Mouse (Mus musculus) fat pad, adult 2 months (tissue): ENCODE data around the gene Nrn1l.

ENCODE experiments used
- DNase-seq: peaks from one replicate; pipeline ENCODE4 v3.0.0-alpha.2; 2011; ENCODE audit warnings: low read depth, low spot score; ENCODE audit errors: extremely low read depth

Nrn1l gene

GRCm38 (mm10) chr8:105893339-105893738 lies at the start of gene Nrn1l:
Nrn1l (plus strand) TSS chr8:105893567.
- no peak for DNase-seq

DNA sequence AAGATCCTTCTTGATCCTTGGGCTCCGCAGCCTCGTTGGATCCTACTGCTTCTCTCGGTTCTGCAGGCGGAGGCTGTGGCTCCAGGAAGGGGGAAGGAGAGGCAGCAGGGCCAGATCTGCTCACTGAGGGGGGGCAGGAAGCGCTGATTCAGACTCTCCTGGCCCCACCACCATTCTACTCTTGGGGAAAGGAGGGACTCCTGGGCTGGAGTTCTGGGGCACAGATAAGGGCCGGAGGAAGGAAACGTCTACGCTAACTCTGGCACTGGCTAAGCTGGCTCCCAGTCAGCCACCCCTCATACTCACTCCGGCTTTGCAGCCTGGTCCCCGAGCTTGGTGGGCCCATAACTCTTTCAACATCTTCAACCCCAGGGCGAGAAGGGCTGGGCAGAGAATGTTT lies 46.7 kb upstream of the Nrn1l start:
- DNase-seq, result no peak

- no peak for DNase-seq
Observed at GRCm38 (mm10) chr8:105850014-105850413, 43.4 kb upstream of the Nrn1l start.

DNA sequence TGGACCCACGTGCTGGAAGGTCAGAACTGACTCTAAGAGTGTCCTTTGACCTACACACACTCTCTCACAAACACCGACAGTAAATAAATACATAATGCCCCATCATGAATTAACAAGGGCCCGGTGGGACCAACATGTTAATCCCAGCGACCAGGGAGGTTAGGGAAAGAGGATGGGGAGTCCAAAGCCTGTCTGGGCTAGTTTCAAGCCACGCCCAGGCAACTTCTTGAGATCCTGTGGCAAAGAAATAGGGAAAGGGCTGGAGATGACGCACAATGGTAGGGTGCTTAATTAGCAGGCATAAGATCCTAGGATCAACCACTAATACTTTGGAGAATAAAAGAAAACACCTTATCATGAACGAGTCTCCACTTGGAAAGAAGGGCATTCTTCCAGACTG lies 42.8 kb upstream of the Nrn1l start:
- DNase-seq, result no peak

DNA sequence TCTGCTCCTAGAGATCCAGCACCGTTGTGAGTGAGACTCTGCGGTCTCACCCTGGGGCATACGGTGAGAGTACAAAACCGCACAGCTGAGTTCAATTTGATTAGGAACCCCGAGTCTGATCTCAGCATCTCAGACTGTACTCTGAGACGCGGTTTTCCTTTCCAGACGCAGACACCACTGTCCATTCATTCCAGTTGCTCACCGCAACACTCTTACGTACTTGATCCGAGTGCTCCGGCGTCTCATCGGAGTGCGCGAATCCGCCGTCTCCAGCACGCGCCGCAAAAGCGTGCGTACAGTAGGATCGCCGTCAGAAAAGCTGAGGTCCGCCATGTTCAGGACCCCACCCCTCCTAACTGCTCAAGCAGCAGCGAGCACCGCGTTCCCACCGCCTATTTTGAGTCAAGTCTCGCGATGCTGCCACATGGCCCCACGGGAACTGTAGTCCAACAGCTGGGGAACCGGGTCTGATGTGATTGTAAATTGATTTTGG lies 41.7 kb upstream of the Nrn1l start:
- no peak for DNase-seq

DNA sequence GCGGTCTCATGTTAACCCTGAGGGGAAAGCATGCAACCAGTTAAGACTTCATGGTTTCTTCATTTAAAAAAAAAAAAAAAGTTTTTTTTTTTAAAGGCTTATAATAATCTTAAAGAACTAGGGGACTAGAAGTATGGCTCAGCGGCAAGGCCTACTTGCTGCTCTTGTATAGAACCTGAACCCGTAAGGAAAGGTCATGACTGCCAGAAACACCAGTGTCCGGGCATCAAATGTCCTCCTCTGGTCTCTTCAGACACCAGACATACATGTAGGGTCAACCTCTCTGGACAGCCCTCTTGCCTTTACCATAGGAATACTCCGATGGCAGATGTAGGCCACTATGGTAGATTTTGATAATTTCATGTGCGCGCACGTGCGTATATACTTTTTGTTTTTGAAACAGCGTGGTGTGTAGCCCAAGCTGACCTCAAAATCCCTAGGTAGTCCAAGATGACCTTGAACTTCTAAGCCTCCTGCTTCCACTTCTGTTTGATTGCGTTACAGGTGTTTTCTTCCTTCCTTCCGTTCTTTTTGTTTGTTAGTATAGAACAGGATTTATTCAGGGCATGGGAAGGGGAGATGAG lies 41.1 kb upstream of the Nrn1l start:
- no peak for DNase-seq

- DNase-seq, result no peak
Observed at GRCm38 (mm10) chr8:105853178-105853577, 40.2 kb upstream of the Nrn1l start, which contains the start of gene Cenpt. Cenpt (minus strand) TSS chr8:105853278.

DNA sequence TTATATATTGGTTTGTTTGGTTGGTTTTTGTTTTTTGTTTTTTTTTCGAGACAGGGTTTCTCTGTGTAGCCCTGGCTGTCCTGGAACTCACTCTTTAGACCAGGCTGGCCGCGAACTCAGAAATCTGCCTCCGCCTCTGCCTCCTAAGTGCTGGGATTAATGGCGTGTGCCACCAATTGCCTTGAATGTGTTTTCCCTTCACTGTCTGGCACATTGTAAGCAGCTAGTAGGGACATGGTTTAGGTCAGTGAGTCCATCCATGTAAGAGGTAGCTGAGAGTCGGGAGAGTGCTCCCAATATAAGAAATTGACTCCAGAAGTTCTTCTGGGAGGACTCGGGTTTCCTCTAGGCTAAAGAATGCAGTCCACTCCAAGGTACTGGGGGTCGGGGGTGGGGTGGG lies 39.1 kb upstream of the Nrn1l start:
- no peak for DNase-seq

DNA sequence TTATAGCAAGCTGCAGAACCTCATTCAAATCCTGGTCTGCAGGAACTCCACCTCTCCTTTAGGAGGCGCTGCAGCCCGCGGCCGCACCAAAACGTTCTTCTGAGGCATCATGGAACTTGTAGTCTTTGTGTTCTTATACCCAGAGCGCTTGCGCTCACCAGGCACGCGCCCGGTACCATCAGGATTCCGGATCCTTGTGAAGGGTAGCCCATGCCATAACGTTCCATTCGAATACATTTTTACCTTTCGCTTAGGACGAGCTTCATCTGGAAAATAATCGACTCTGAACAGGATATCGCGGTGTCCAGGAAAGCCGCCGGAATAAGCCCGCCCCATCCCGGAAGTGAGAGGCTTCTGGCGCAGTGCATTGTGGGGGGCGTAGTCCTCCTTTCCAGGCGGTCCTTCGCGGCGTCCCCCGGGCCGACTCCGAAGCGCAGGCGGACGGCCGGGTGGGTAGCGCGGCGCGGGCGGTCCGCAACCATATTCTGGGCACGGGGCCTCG lies 38.6 kb upstream of the Nrn1l start, which contains the start of gene Thap11:
Thap11 (plus strand) TSS at position 418 of the 502 bp plus-strand sequence.
- no peak for DNase-seq

DNA sequence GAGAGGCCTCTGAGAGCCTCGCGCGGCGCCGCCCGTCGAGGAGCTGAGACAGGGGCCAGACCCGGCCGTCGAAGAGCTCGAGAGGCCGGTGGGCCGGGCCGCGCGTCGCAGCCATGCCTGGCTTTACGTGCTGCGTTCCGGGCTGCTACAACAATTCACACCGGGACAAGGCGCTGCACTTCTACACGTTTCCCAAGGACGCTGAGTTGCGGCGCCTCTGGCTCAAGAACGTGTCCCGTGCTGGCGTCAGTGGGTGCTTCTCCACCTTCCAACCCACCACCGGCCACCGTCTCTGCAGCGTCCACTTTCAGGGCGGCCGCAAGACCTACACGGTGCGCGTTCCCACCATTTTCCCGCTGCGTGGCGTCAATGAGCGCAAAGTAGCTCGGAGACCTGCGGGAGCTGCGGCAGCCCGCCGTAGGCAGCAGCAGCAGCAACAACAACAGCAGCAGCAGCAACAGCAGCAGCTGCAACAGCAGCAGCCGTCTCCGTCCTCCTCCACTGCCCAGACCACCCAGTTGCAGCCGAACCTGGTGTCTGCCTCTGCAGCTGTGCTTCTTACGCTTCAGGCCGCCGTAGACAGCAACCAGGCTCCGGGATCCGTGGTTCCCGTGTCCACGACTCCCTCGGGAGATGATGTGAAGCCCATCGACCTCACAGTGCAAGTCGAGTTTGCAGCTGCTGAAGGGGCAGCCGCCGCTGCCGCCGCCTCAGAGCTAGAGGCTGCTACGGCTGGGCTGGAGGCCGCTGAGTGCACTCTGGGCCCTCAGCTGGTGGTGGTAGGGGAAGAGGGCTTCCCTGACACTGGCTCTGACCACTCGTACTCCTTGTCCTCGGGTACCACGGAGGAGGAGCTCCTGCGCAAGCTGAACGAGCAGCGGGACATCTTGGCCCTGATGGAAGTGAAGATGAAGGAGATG lies 37.9 kb upstream of the Nrn1l start:
- no peak for DNase-seq

- DNase-seq, result no peak
Observed at GRCm38 (mm10) chr8:105856168-105856835, 37.1 kb upstream of the Nrn1l start.

DNA sequence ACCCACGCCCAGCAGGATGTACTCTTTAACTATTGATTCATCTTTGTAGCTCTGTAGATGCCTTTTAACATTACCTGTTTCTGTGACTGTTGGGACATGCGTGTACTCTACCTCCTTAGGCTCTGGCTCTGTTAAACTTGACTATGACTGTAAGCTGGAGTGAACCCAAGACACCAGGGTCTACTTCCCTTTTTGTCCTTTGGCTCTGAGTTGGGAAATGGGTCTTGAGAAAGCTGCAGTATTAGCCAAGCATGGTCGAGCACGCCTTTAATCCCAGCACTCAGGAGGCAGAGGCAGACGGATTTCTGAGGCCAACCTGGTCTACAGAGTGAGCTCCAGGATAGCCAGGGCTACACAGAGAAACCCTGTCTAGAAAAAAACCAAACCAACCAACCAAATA lies 34.9 kb upstream of the Nrn1l start:
- DNase-seq, result peak; percentile 71

DNA sequence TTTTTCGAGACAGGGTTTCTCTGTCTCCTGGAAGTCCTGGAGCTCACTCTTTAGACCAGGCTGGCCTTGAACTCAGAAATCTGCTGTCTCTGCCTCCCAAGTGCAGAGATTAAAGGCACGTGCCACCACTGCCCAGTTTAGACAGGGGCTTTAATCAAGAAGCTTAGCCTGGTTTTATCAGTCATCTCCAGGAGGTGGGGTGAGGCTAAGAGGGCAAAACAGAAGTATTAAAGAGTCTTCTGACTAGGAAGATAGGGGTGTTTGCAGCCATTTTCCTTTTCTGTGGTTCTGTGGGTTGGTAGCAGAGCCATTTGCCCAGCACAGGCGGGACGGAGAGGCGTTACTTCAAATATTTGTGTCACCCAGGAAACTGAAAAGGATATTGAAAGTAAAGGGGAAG lies 34.1 kb upstream of the Nrn1l start:
- DNase-seq, result no peak

GRCm38 (mm10) chr8:105860143-105860981 lies 33.0 kb upstream of the Nrn1l start, which contains the start of gene Nutf2:
Nutf2 (plus strand) TSS chr8:105860580.
- peak; percentile 79 for DNase-seq

- no peak for DNase-seq
Observed at GRCm38 (mm10) chr8:105861951-105862350, 31.4 kb upstream of the Nrn1l start.

DNA sequence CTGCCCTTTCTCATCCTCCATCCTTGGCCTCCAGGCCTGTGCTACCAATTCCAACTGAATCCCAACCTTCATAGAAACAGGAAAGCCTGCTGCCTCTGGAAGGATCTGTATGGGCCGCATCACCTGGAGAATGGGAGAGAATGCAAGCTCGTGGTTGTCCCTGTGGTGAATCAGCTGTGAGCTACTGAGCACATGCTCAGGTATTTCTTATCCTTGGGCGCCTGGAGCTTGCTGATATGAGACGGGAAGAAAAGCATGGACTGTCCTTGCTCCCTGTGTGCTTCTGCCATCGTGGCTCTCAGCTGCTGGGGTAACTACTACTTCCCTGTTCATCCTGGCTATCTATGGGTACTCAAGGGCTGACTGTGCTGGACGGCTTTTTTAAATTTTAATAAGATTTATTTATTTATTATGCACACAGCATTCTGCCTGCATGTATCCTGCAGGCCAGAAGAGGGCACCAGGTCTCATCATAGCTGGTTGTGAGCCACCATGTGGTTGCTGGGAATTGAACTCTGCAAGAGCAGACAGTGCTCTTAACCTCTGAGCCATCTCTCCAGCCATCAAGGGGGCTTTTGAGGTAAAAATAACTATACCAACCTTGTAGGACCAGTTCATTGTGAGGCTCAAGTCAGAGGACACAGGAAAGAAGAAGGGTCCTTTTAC lies 26.9 kb upstream of the Nrn1l start:
- DNase-seq, result no peak

GRCm38 (mm10) chr8:105874301-105874700 lies 19.1 kb upstream of the Nrn1l start:
- DNase-seq, result no peak

GRCm38 (mm10) chr8:105880754-105881520 lies 12.4 kb upstream of the Nrn1l start, which contains the start of gene Edc4:
Edc4 (plus strand) TSS chr8:105880881.
- no peak for DNase-seq
